In genomic region chr4:134052560-134052959, GRCm38 (mm10) we compare ENCODE assay signal across 10 mouse cellular contexts. TPM values are rescaled to one million over a fixed set of nuclear protein-coding genes. Genes with fewer than 3 reads are reported as not detected.
DNase-seq lines count a peak whose midpoint lies in the region; ATAC-seq and TF ChIP-seq lines count a peak whose summit lies in the region.
"Had no signal": no experiment of that assay in that cellular context is flagged by ENCODE, and none has a peak within 500 bp of the region (broad histone marks: within the 10 kb centered on the region; RNA-seq: fewer than 3 reads in every experiment).

No protein-coding gene starts in this region.

- no peaks in the 10 kb centered on the region for H3K36me3 ChIP-seq in heart, adult 2 months (ENCODE audit: control insufficient read depth, insufficient read depth, low read length)
- no peaks in the 10 kb centered on the region for H3K36me3 ChIP-seq in midbrain, embryonic 14.5 days (ENCODE audit: control insufficient read depth, insufficient read depth, low read length)
- no peaks in the 10 kb centered on the region for H3K36me3 ChIP-seq in midbrain, embryonic 15.5 days (replicated peaks)

- WGBS in heart, adult 2 months, result 7% methylated on average over 8 of the region's 8 CpGs
- 27% methylated on average over 8 of the region's 8 CpGs for WGBS in midbrain, embryonic 14.5 days
- 34% methylated on average over 8 of the region's 8 CpGs for WGBS in midbrain, embryonic 15.5 days

- no peak for TF ChIP-seq EP300 in heart, adult 2 months (IDR thresholded peaks at IDR 0.05; ENCODE audit: insufficient read depth, low read depth, low read length)

- no peak for TF ChIP-seq POLR2A in heart, adult 2 months (IDR thresholded peaks at IDR 0.05; ENCODE audit: insufficient read depth, low read depth, low read length)

- H3K9me3 ChIP-seq in midbrain, embryonic 14.5 days (ENCODE audit: control insufficient read depth, low read length), result no peaks in the 10 kb centered on the region
- H3K9me3 ChIP-seq in midbrain, embryonic 15.5 days, result no peaks in the 10 kb centered on the region

- H3K4me2 ChIP-seq in midbrain, embryonic 14.5 days (ENCODE audit: low read length), result no peak overlapping the region
- no peak overlapping the region for H3K4me2 ChIP-seq in midbrain, embryonic 15.5 days

- H3K4me3 ChIP-seq in heart, adult 2 months, result no peak overlapping the region
- H3K4me3 ChIP-seq in midbrain, embryonic 14.5 days (replicated peaks; ENCODE audit: low read depth, low read length), result no peak overlapping the region
- H3K4me3 ChIP-seq in midbrain, embryonic 15.5 days, result no peak overlapping the region

- H3K79me2 ChIP-seq in heart, adult 2 months (replicated peaks; ENCODE audit: control insufficient read depth, insufficient read depth, low read length), result no peaks in the 10 kb centered on the region

- H3K27me3 ChIP-seq in heart, adult 2 months (ENCODE audit: control insufficient read depth, insufficient read depth, low read length), result no peaks in the 10 kb centered on the region
- H3K27me3 ChIP-seq in midbrain, embryonic 14.5 days (ENCODE audit: control insufficient read depth, insufficient read depth, low read length), result no peaks in the 10 kb centered on the region
- H3K27me3 ChIP-seq in midbrain, embryonic 15.5 days (replicated peaks), result no peaks in the 10 kb centered on the region

- H3K9ac ChIP-seq in heart, adult 2 months (ENCODE audit: low read depth, low read length), result no peak overlapping the region
- H3K9ac ChIP-seq in midbrain, embryonic 14.5 days (replicated peaks; ENCODE audit: low read length), result no peak overlapping the region
- no peak overlapping the region for H3K9ac ChIP-seq in midbrain, embryonic 15.5 days
- H3K9ac ChIP-seq: liver, embryonic 14.5 days had no signal

- no peak for TF ChIP-seq CTCF in heart, adult 2 months (IDR thresholded peaks at IDR 0.05)

- intact Hi-C loops in heart, adult 2 months (cut with DNase I), result no loop called here
- intact Hi-C loops in heart, postnatal 25 days (cut with DNase I), result no loop called here

- H3K27ac ChIP-seq in heart, adult 2 months, result no peak overlapping the region
- no peak overlapping the region for H3K27ac ChIP-seq in midbrain, embryonic 14.5 days (replicated peaks; ENCODE audit: low read depth, low read length)
- no peak overlapping the region for H3K27ac ChIP-seq in midbrain, embryonic 15.5 days
- H3K27ac ChIP-seq: liver, embryonic 14.5 days had no signal

- no peaks in the 10 kb centered on the region for H3K4me1 ChIP-seq in heart, adult 2 months (ENCODE audit: control insufficient read depth, insufficient read depth, low read length)
- H3K4me1 ChIP-seq in midbrain, embryonic 14.5 days (ENCODE audit: control insufficient read depth, insufficient read depth, low read length), result no peaks in the 10 kb centered on the region
- H3K4me1 ChIP-seq in midbrain, embryonic 15.5 days, result peaks cover 5% of the 10 kb centered on the region; the same call in 1 of the 2 replicates

- ATAC-seq in midbrain, embryonic 14.5 days (ENCODE audit: low FRiP score, low TSS enrichment), result no peak
- ATAC-seq in midbrain, embryonic 15.5 days (replicated peaks), result no peak

- DNase-seq in heart, adult 2 months, result peak; percentile 13 to 27
- DNase-seq in heart, postnatal 25 days (ENCODE audit: low spot score), result no peak
- DNase-seq in midbrain, embryonic 14.5 days, result peak; percentile 70
- DNase-seq in cerebellum, postnatal 25 days, result peak; percentile 76 to 89
- peak; percentile 32 for DNase-seq in retina, postnatal 7 days (ENCODE audit: low read depth, low spot score)
- DNase-seq in spleen, postnatal 4 days (ENCODE audit: low spot score in 2 of 2), result no peak
- DNase-seq in yolk sac, embryonic 10.5 days (ENCODE audit: low spot score), result no peak

RNA-seq across cellular contexts. Expression of gene Zfp683, which starts 1.1 kb away (rescaled TPM):
- not detected for total RNA-seq in heart, adult 2 months (2021)
- polyA plus RNA-seq in heart, adult 2 months (2012; rRNA removed), result not detected in 2 replicates
- total RNA-seq in heart, postnatal 25 days (2021), result not detected
- polyA plus RNA-seq in midbrain, embryonic 14.5 days (2014; fragmentation: Nextera tagmentation; extraction: Ambion mirVana), result not detected in 2 replicates
- not detected in 2 replicates for polyA plus RNA-seq in midbrain, embryonic 15.5 days (2015; fragmentation: Nextera tagmentation; extraction: Ambion mirVana)

RNA-seq across cellular contexts. Expression of gene Crybg2, which starts 8.1 kb away (rescaled TPM):
- not detected for total RNA-seq in heart, adult 2 months (2021)
- polyA plus RNA-seq in heart, adult 2 months (2012; rRNA removed), result 0.49 TPM in 1 of 2 replicates, not detected in the other
- total RNA-seq in heart, postnatal 25 days (2021), result not detected
- 1.8 and 2.3 TPM in 2 replicates for polyA plus RNA-seq in midbrain, embryonic 14.5 days (2014; fragmentation: Nextera tagmentation; extraction: Ambion mirVana)
- 2.4 and 4.2 TPM in 2 replicates for polyA plus RNA-seq in midbrain, embryonic 15.5 days (2015; fragmentation: Nextera tagmentation; extraction: Ambion mirVana)

RNA-seq across cellular contexts. Expression of gene Lin28a, which starts 33.9 kb away (rescaled TPM):
- total RNA-seq in heart, adult 2 months (2021), result not detected
- polyA plus RNA-seq in heart, adult 2 months (2012; rRNA removed), result not detected in 2 replicates
- total RNA-seq in heart, postnatal 25 days (2021), result not detected
- polyA plus RNA-seq in midbrain, embryonic 14.5 days (2014; fragmentation: Nextera tagmentation; extraction: Ambion mirVana), result 0.13 and 0.31 TPM in 2 replicates
- polyA plus RNA-seq in midbrain, embryonic 15.5 days (2015; fragmentation: Nextera tagmentation; extraction: Ambion mirVana), result 0.27 and 0.64 TPM in 2 replicates
- polyA plus RNA-seq: small intestine, adult 2 months had no signal

RNA-seq across cellular contexts. Expression of gene Cd52, which starts 42.3 kb away (rescaled TPM):
- 1 to 10 TPM; 4.1 to 5.8 TPM for total RNA-seq in heart, adult 2 months (2021)
- polyA plus RNA-seq in heart, adult 2 months (2012; rRNA removed), result 9.0 and 19.2 TPM in 2 replicates
- 1 to 10 TPM; 3.6 to 4.5 TPM for total RNA-seq in heart, postnatal 25 days (2021)
- 1.8 and 4.5 TPM in 2 replicates for polyA plus RNA-seq in midbrain, embryonic 14.5 days (2014; fragmentation: Nextera tagmentation; extraction: Ambion mirVana)
- polyA plus RNA-seq in midbrain, embryonic 15.5 days (2015; fragmentation: Nextera tagmentation; extraction: Ambion mirVana), result 2.1 and 2.8 TPM in 2 replicates

RNA-seq across cellular contexts. Expression of gene Ubxn11, which starts 49.8 kb away (rescaled TPM):
- 1 to 10 TPM; 1.6 to 2.1 TPM for total RNA-seq in heart, adult 2 months (2021)
- polyA plus RNA-seq in heart, adult 2 months (2012; rRNA removed), result 3.3 and 6.9 TPM in 2 replicates
- total RNA-seq in heart, postnatal 25 days (2021), result 1 to 10 TPM; 1.1 to 1.5 TPM
- polyA plus RNA-seq in midbrain, embryonic 14.5 days (2014; fragmentation: Nextera tagmentation; extraction: Ambion mirVana), result 11.7 and 13.6 TPM in 2 replicates
- 17.2 and 19.1 TPM in 2 replicates for polyA plus RNA-seq in midbrain, embryonic 15.5 days (2015; fragmentation: Nextera tagmentation; extraction: Ambion mirVana)

Comparison
In these comparisons a context has a peak if more than half of its experiments do, and no peak if none do; other contexts are left out.
1. DNase-seq: peak in heart, adult 2 months (2 of 2), midbrain, embryonic 14.5 days (single experiment), cerebellum, postnatal 25 days (2 of 2) and retina, postnatal 7 days (single experiment); none in heart, postnatal 25 days (single experiment), spleen, postnatal 4 days (0 of 2) and yolk sac, embryonic 10.5 days (single experiment).